ENCODE assay signal across 22 mouse cellular contexts in genomic region chr2:5372886-5373429, GRCm38 (mm10).
DNase-seq lines count a peak whose midpoint lies in the region; ATAC-seq and TF ChIP-seq lines count a peak whose summit lies in the region.
"Had no signal": no experiment of that assay in that cellular context is flagged by ENCODE, and none has a peak within 500 bp of the region (broad histone marks: within the 10 kb centered on the region; RNA-seq: fewer than 3 reads in every experiment).

No protein-coding gene starts in this region.

- H3K27me3 ChIP-seq in kidney, adult 2 months (replicated peaks; ENCODE audit: control insufficient read depth, insufficient read depth, low read length), result no peaks in the 10 kb centered on the region
- H3K27me3 ChIP-seq in intestine, embryonic 16.5 days (replicated peaks; ENCODE audit: control insufficient read depth, insufficient read depth, low read length), result no peaks in the 10 kb centered on the region
- H3K27me3 ChIP-seq: forebrain, embryonic 15.5 days; heart, embryonic 13.5 days; Patski had no signal

- peak; percentile 56; the same call in 1 of the 2 replicates for ATAC-seq in intestine, embryonic 16.5 days
- ATAC-seq in erythroid progenitor cell, adult 5-6 weeks (replicated peaks; ENCODE audit: low FRiP score, poor library complexity, severe bottlenecking), result no peak
- ATAC-seq: forebrain, embryonic 15.5 days; hindbrain, postnatal 0 days; inflammation-experienced regulatory T-cells, adult 6 months; Patski had no signal

- no peak for TF ChIP-seq CTCF in kidney, adult 2 months (conservative IDR thresholded peaks at IDR 0.05; ENCODE audit: insufficient read depth, insufficient read length, low read depth, low read length)

- H3K4me1 ChIP-seq in kidney, adult 2 months (ENCODE audit: control insufficient read depth, insufficient read depth, low read length), result peaks cover 5% of the 10 kb centered on the region; the same call in 1 of the 2 replicates
- 0 out of 2 replicates have a peak, but pooled peaks cover 2% of the 10 kb centered on the region for H3K4me1 ChIP-seq in intestine, embryonic 16.5 days (ENCODE audit: control insufficient read depth, insufficient read depth, low read length)
- H3K4me1 ChIP-seq: heart, embryonic 13.5 days had no signal

- no peak overlapping the region for H3K27ac ChIP-seq in kidney, adult 2 months (ENCODE audit: insufficient read depth, low read depth, low read length)
- H3K27ac ChIP-seq in intestine, embryonic 16.5 days (ENCODE audit: low read length), result no peak overlapping the region
- H3K27ac ChIP-seq: forebrain, embryonic 15.5 days; heart, embryonic 13.5 days; hindbrain, embryonic 14.5 days; hindbrain, postnatal 0 days had no signal

- WGBS in kidney, adult 2 months, result 47% methylated on average over 6 of the region's 6 CpGs
- WGBS in intestine, embryonic 16.5 days, result 66% methylated on average over 6 of the region's 6 CpGs

- H3K4me2 ChIP-seq in intestine, embryonic 16.5 days (ENCODE audit: low read depth, low read length), result no peak overlapping the region
- H3K4me2 ChIP-seq: forebrain, embryonic 15.5 days; heart, embryonic 13.5 days; hindbrain, embryonic 14.5 days had no signal

- no peaks in the 10 kb centered on the region for H3K9me3 ChIP-seq in intestine, embryonic 16.5 days (ENCODE audit: control insufficient read depth, low read length)
- H3K9me3 ChIP-seq: forebrain, embryonic 15.5 days; G1E; heart, embryonic 13.5 days had no signal

- DNase-seq in kidney, adult 2 months, result peak; percentile 10
- no peak for DNase-seq in kidney, postnatal 25 days
- DNase-seq in ES-CJ7 (ENCODE audit: low read depth, low spot score), result peak; percentile 52
- DNase-seq in R1 (ENCODE audit: low read depth, low spot score), result peak; percentile 72
- DNase-seq: adrenal gland, postnatal 10 days; adrenal gland, postnatal 36 days; cerebellum, adult 18-20 months; cerebellum, adult 9-10 months; cerebellum, postnatal 14 days; gastrocnemius, postnatal 25 days; heart, adult 18-20 months; heart, postnatal 14 days; heart, postnatal 4 days had no signal

- H3K36me3 ChIP-seq in kidney, adult 2 months (ENCODE audit: control insufficient read depth, insufficient read depth, low read length), result no peaks in the 10 kb centered on the region
- H3K36me3 ChIP-seq in intestine, embryonic 16.5 days (ENCODE audit: control insufficient read depth, insufficient read depth, low read length), result no peaks in the 10 kb centered on the region
- H3K36me3 ChIP-seq: forebrain, embryonic 15.5 days; G1E; heart, embryonic 13.5 days had no signal

- no peak for TF ChIP-seq POLR2A in kidney, adult 2 months (IDR thresholded peaks at IDR 0.05; ENCODE audit: low read depth, low read length)

- H3K4me3 ChIP-seq in kidney, adult 2 months (ENCODE audit: insufficient read depth, low read depth, low read length), result no peak overlapping the region
- no peak overlapping the region for H3K4me3 ChIP-seq in intestine, embryonic 16.5 days (ENCODE audit: low read length)
- H3K4me3 ChIP-seq: forebrain, embryonic 15.5 days; heart, embryonic 13.5 days had no signal

- H3K9ac ChIP-seq in intestine, embryonic 16.5 days (ENCODE audit: low read depth, low read length), result no peak overlapping the region
- H3K9ac ChIP-seq: forebrain, embryonic 15.5 days; heart, embryonic 13.5 days; hindbrain, embryonic 14.5 days had no signal

Comparison
In these comparisons a context has a peak if more than half of its experiments do, and no peak if none do; other contexts are left out.
1. DNase-seq: peak in kidney, adult 2 months (single experiment), ES-CJ7 (single experiment) and R1 (single experiment); none in kidney, postnatal 25 days (0 of 2).